Mouse (Mus musculus) thymus, adult 2 months (tissue): ENCODE measurements at regions not wholly inside any gene's neighbourhood (a gene's known extent, or its start where the extent isn't known, plus 50 kb on each side); places are given as distances from the start of the nearest gene placed in this dataset.

Experiments used
- DNase-seq: peaks from one replicate; pipeline ENCODE4 v3.0.0; 2021
- H3K27ac ChIP-seq: fragments of 200-500 bp; 2 replicates; pipeline ENCODE4 v1.5.1; 2012; ENCODE audit warnings: low read length, control low read depth; ENCODE audit not compliant: control insufficient read depth, insufficient read depth
- H3K27me3 ChIP-seq: fragments of 200-500 bp; 2 replicates; pipeline ENCODE4 v1.6.1; 2012; ENCODE audit warnings: mild to moderate bottlenecking, low read length, moderate library complexity, mixed read lengths; ENCODE audit not compliant: control insufficient read depth, insufficient read depth
- H3K36me3 ChIP-seq: fragments of 200-500 bp; 2 replicates; pipeline ENCODE4 v1.6.1; 2012; ENCODE audit warnings: mild to moderate bottlenecking, low read length, moderate library complexity; ENCODE audit not compliant: control insufficient read depth, insufficient read depth
- H3K4me1 ChIP-seq: fragments of 200-500 bp; replicated peaks from 2 replicates; pipeline ENCODE4 v1.6.1; 2012; ENCODE audit warnings: low read length; ENCODE audit not compliant: control insufficient read depth, insufficient read depth
- H3K4me3 ChIP-seq: fragments of 200-500 bp; 2 replicates; pipeline ENCODE4 v1.5.1; 2012; ENCODE audit warnings: mild to moderate bottlenecking, low read length, control low read depth, moderate library complexity; ENCODE audit not compliant: control insufficient read depth, insufficient read depth
- CTCF ChIP-seq: fragments of 200-500 bp; IDR thresholded peaks from 2 replicates; pipeline ENCODE4 v1.5.1; 2012; ENCODE audit warnings: mild to moderate bottlenecking, control low read depth, low read length, moderate library complexity, borderline replicate concordance; ENCODE audit not compliant: control insufficient read depth, poor library complexity, insufficient read depth; ENCODE audit errors: extremely low read depth
- POLR2A ChIP-seq: fragments of 200-500 bp; IDR thresholded peaks from 2 replicates; pipeline ENCODE4 v1.6.1; 2012; ENCODE audit warnings: mild to moderate bottlenecking, low read length, control low read depth, moderate library complexity; ENCODE audit not compliant: control insufficient read depth, poor library complexity, insufficient read depth; ENCODE audit errors: extremely low read depth
- WGBS: fragments of 180-500 bp; shearing (Covaris S2); methylation state at CpG from one replicate; pipeline ENCODE4 v1.1.7; 2018; 5-methylcytosine and 5-hydroxymethylcytosine counted together

DNA sequence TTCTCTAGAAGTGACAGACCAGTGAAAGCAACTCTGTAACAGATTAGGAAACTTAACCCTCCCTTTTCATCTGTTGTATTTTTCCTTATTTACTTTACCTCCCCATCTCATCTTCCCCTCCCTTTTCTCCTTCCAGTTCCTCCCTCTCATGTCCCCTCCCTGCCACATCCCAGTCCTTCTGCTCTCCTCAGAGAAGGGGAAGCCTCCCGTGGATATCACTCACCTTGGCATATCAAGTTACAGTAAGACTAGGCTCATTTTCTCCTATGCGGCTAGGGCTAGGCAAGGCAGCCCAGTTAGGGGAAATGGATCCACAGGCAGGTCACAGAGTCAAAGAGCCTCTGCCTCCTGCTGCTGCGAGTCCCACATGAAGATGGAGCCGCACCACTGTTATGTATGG, 75.0 kb upstream of the Adra1b start:
- DNase-seq, result no peak
- WGBS, result 83% methylated on average over 4 of the region's 4 CpGs
- H3K36me3 ChIP-seq, result no peaks in the 10 kb centered on the region
- H3K27ac ChIP-seq, result no peak overlapping the region
- no peak overlapping the region for H3K4me3 ChIP-seq
- no peak for TF ChIP-seq CTCF
- no peak for TF ChIP-seq POLR2A
- no peaks in the 10 kb centered on the region for H3K4me1 ChIP-seq
- no peaks in the 10 kb centered on the region for H3K27me3 ChIP-seq

DNA sequence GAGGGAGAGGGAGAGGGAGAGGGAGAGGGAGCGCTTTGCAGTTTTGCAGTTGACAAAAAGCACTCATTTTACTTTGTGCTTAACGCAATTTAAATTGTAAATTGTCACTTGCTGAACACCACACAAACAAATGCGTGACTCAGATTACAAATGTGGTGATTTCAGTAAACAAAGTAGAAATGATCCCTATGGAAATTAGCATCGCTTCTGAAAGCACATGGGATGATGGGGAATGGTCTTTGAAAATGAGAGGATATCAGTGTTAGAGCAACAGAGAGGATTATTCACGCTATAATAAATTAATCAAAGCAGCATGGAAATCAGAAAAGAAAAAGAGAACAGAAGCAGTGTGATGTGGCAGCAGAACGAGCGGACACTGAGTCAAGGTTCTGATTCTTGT, 78.4 kb upstream of the Adra1b start:
- Histone ChIP-seq H3K27ac (no peak overlapping the region), H3K4me1 (no peaks in the 10 kb centered on the region), H3K36me3 (no peaks in the 10 kb centered on the region), H3K4me3 (no peak overlapping the region), H3K27me3 (no peaks in the 10 kb centered on the region)
- TF ChIP-seq CTCF (no peak), POLR2A (no peak)
- WGBS, result 94% methylated on average over 7 of the region's 7 CpGs
- DNase-seq, result no peak

DNA sequence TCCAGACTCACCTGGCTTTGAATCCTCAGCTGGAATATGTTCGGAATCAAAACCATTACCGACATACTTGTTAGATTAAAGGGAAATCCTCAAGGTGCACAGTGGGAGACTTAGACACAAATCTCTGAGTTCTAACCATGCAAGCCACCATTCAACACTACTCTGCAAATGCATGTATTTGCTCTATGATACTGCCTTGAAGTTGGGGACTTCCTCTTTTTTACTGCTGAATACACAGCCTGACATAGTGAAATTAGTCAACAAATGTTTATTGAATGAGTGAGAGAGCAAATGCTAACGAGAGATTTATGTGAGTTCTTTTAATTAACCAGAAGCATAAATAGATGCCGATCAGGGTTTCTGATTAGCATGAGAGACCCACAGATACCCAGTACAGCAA, 79.4 kb upstream of the Adra1b start:
- WGBS, result 77% methylated on average over 4 of the region's 4 CpGs
- no peak for DNase-seq
- Histone ChIP-seq H3K27me3 (no peaks in the 10 kb centered on the region), H3K27ac (no peak overlapping the region), H3K4me3 (no peak overlapping the region), H3K36me3 (no peaks in the 10 kb centered on the region), H3K4me1 (no peaks in the 10 kb centered on the region)
- no peak for TF ChIP-seq POLR2A
- TF ChIP-seq CTCF, result no peak

DNA sequence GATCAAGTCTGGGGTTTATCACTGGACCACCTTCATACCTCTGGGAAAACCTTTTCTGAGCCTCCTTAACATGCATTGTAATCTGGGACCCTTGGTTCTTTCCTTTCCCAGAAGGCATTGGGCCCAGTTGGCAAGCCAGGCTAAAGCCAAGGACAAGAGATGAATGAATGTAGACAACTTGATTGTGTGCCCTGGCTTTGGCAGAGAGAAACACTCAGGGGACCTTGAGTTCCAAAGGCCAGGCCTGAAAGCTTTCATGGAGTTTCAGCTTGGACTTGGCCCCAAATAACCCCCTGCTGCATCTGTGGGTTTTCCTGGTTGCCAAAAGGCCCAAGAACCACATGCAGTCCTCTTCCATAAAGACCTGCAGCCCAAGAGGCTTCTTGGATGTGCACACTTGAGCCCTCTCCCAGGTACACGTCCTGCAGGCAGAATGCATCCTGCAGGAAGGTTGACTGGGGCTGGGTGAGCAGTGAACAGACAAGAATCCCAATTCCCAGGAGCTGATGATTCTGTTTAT, 89.0 kb upstream of the Adra1b start:
- H3K27me3 ChIP-seq, result no peaks in the 10 kb centered on the region
- no peak for TF ChIP-seq POLR2A
- H3K4me1 ChIP-seq, result no peaks in the 10 kb centered on the region
- H3K4me3 ChIP-seq, result no peak overlapping the region
- H3K27ac ChIP-seq, result no peak overlapping the region
- 96% methylated on average over 1 of the region's 1 CpGs for WGBS
- DNase-seq, result no peak
- no peaks in the 10 kb centered on the region for H3K36me3 ChIP-seq

DNA sequence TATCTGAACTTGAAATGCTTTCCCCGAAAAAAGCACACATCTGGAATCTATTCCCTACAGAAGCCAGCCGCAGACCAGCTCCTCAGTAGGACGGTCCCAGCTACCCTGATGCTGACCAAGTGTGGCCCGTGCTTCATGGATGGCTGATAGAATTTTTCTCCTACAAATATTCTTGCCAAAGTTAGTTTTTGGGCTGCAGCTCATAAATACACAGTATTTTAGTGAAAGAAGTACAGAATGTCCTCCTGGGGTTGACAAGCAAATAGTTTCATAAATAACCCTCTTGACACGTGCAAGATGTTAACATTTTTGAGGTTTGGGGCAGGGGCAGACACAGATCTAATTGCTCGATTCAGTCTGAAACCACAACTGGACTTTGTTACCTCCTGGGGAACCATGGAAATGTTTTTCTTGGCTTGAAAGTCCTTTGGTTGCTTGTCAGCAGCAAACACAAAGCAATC, 91.0 kb upstream of the Adra1b start:
- 70% methylated on average over 6 of the region's 6 CpGs for WGBS
- no peak overlapping the region for H3K4me3 ChIP-seq
- no peaks in the 10 kb centered on the region for H3K36me3 ChIP-seq
- DNase-seq, result no peak
- H3K4me1 ChIP-seq, result no peaks in the 10 kb centered on the region
- H3K27ac ChIP-seq, result no peak overlapping the region
- H3K27me3 ChIP-seq, result no peaks in the 10 kb centered on the region
- TF ChIP-seq POLR2A, result no peak
- no peak for TF ChIP-seq CTCF

DNA sequence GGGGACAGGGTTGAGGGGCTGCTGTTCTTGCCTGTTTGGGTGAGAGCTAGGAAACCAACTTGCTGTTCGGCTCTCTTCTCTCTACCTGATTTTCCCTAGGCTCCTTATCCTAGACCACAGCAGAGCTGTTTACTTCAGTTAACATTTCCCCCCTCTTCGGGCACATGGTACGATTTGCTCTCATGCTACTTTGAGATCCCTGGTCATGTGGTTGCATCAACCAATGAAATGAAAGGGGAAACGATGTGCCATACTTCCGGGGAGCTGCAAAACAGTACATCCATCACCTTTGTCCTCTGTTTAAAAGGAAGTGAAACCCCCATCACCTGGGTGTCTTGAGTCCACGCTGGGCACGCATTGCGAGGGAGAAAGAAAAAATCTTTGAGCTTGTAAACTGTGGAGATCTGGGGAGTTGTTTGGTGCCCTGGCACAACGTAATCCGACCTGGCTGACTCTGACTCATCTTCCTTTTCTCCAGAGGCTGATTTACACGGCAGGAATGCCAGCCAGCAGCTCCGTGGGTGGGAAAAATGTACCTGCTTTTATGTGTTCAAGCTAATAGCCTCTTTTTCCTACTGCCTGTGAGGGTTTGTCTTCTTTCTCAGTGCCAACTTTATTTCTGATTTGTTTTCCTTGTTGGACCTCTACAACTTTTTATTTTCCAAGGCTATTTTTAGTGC, 97.2 kb upstream of the Adra1b start:
- DNase-seq, result no peak
- 90% methylated on average over 12 of the region's 12 CpGs for WGBS

DNA sequence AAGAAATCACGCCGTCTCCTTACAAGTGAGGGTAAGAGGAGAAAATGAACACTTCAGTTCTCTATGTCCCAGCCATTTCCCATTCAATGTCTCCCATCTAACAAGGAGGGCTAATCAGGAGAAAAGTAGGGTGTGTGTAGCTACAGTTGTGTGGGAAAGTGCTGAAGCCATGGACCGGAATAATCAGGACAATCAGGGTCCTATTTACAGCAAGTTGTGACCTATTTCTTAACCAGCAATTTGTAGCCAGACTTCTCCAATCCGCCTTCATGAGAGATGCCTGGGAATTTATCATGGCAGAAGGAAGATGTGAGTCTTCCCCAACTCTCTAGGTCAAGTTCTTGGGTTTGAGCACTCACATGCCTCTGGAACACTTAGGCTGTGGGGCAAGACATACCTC, 99.0 kb upstream of the Adra1b start:
- H3K27me3 ChIP-seq, result no peaks in the 10 kb centered on the region
- no peak overlapping the region for H3K4me3 ChIP-seq
- WGBS, result 97% methylated on average over 4 of the region's 4 CpGs
- no peaks in the 10 kb centered on the region for H3K36me3 ChIP-seq
- TF ChIP-seq CTCF (no peak), POLR2A (no peak)
- H3K27ac ChIP-seq, result no peak overlapping the region
- H3K4me1 ChIP-seq, result no peaks in the 10 kb centered on the region; the same call in 1 of the 2 replicates
- no peak for DNase-seq

More for the DNA sequence above, 97.2 kb upstream of the Adra1b start:
- Histone ChIP-seq H3K4me3 (no peak overlapping the region), H3K36me3 (no peaks in the 10 kb centered on the region), H3K4me1 (no peaks in the 10 kb centered on the region; the same call in 1 of the 2 replicates), H3K27me3 (no peaks in the 10 kb centered on the region), H3K27ac (no peak overlapping the region)
- TF ChIP-seq POLR2A, result no peak
- TF ChIP-seq CTCF, result no peak
